Comparison of ENCODE assay signal across 25 mouse cellular contexts in genomic region chr15:42370044-42370443, GRCm38 (mm10).
DNase-seq lines count a peak whose midpoint lies in the region; ATAC-seq and TF ChIP-seq lines count a peak whose summit lies in the region.
"Had no signal": no experiment of that assay in that cellular context is flagged by ENCODE, and none has a peak within 500 bp of the region (broad histone marks: within the 10 kb centered on the region; RNA-seq: fewer than 3 reads in every experiment).

No protein-coding gene starts in this region.

- TF ChIP-seq POLR2A in limb, embryonic 14.5 days (IDR thresholded peaks at IDR 0.05; ENCODE audit: borderline replicate concordance, extremely low read depth, insufficient read depth, insufficient read length): no peak

- 36% methylated on average over 1 of the region's 1 CpGs for WGBS in embryonic facial prominence, embryonic 14.5 days
- 89% methylated on average over 1 of the region's 1 CpGs for WGBS in embryonic facial prominence, embryonic 10.5 days
- WGBS in limb, embryonic 14.5 days: 36% methylated on average over 1 of the region's 1 CpGs
- WGBS in limb, embryonic 10.5 days: 68% methylated on average over 1 of the region's 1 CpGs
- 42% methylated on average over 1 of the region's 1 CpGs for WGBS in limb, embryonic 15.5 days
- WGBS in hindbrain, embryonic 12.5 days: 90% methylated on average over 1 of the region's 1 CpGs
- WGBS in intestine, postnatal 0 days: 54% methylated on average over 1 of the region's 1 CpGs

- no peaks in the 10 kb centered on the region for H3K4me1 ChIP-seq in embryonic facial prominence, embryonic 14.5 days (ENCODE audit: control insufficient read depth, insufficient read depth, low read length)
- H3K4me1 ChIP-seq in embryonic facial prominence, embryonic 10.5 days: peaks cover 17% of the 10 kb centered on the region; the same call in 1 of the 2 replicates
- H3K4me1 ChIP-seq in limb, embryonic 14.5 days (ENCODE audit: control insufficient read depth, insufficient read depth, low read length): peaks cover 7% of the 10 kb centered on the region; the same call in 1 of the 2 replicates
- peaks cover 31% of the 10 kb centered on the region for H3K4me1 ChIP-seq in limb, embryonic 10.5 days
- H3K4me1 ChIP-seq in limb, embryonic 15.5 days: no peaks in the 10 kb centered on the region
- H3K4me1 ChIP-seq in hindbrain, embryonic 12.5 days: no peaks in the 10 kb centered on the region
- H3K4me1 ChIP-seq in intestine, postnatal 0 days (replicated peaks; ENCODE audit: control insufficient read depth, insufficient read depth, low read length): no peaks in the 10 kb centered on the region
- H3K4me1 ChIP-seq: hindbrain, embryonic 15.5 days had no signal

- H3K9ac ChIP-seq in embryonic facial prominence, embryonic 14.5 days (ENCODE audit: low read depth, low read length): no peak overlapping the region
- H3K9ac ChIP-seq in limb, embryonic 14.5 days (ENCODE audit: low read depth, low read length, severe bottlenecking): no peak overlapping the region
- H3K9ac ChIP-seq in limb, embryonic 15.5 days: no peak overlapping the region
- no peak overlapping the region for H3K9ac ChIP-seq in hindbrain, embryonic 12.5 days
- no peak overlapping the region for H3K9ac ChIP-seq in intestine, postnatal 0 days (ENCODE audit: low read depth, low read length)
- H3K9ac ChIP-seq: embryonic facial prominence, embryonic 13.5 days; forebrain, postnatal 0 days; heart, embryonic 13.5 days; hindbrain, embryonic 15.5 days had no signal

- no peak for TF ChIP-seq CTCF in intestine, postnatal 0 days (IDR thresholded peaks at IDR 0.05; ENCODE audit: low read depth)

- no peak overlapping the region for H3K4me2 ChIP-seq in embryonic facial prominence, embryonic 14.5 days (ENCODE audit: low read depth, low read length)
- no peak overlapping the region for H3K4me2 ChIP-seq in limb, embryonic 14.5 days (replicated peaks; ENCODE audit: low read depth, low read length, severe bottlenecking)
- H3K4me2 ChIP-seq in limb, embryonic 15.5 days: no peak overlapping the region
- H3K4me2 ChIP-seq in hindbrain, embryonic 12.5 days (replicated peaks): no peak overlapping the region
- no peak overlapping the region for H3K4me2 ChIP-seq in intestine, postnatal 0 days (replicated peaks; ENCODE audit: low read depth)
- H3K4me2 ChIP-seq: embryonic facial prominence, embryonic 13.5 days; heart, embryonic 13.5 days; hindbrain, embryonic 15.5 days had no signal

- no peaks in the 10 kb centered on the region for H3K9me3 ChIP-seq in embryonic facial prominence, embryonic 14.5 days (ENCODE audit: control insufficient read depth, low read length)
- H3K9me3 ChIP-seq in embryonic facial prominence, embryonic 10.5 days: no peaks in the 10 kb centered on the region
- no peaks in the 10 kb centered on the region for H3K9me3 ChIP-seq in limb, embryonic 14.5 days (ENCODE audit: control insufficient read depth, low read length)
- no peaks in the 10 kb centered on the region for H3K9me3 ChIP-seq in limb, embryonic 10.5 days (replicated peaks)
- no peaks in the 10 kb centered on the region for H3K9me3 ChIP-seq in limb, embryonic 15.5 days
- no peaks in the 10 kb centered on the region for H3K9me3 ChIP-seq in hindbrain, embryonic 12.5 days (replicated peaks)
- no peaks in the 10 kb centered on the region for H3K9me3 ChIP-seq in intestine, postnatal 0 days (ENCODE audit: control insufficient read depth)
- H3K9me3 ChIP-seq: embryonic facial prominence, embryonic 13.5 days; heart, embryonic 10.5 days; heart, embryonic 13.5 days; hindbrain, embryonic 15.5 days had no signal

- H3K27me3 ChIP-seq in embryonic facial prominence, embryonic 14.5 days (replicated peaks; ENCODE audit: control insufficient read depth, insufficient read depth, low read length): no peaks in the 10 kb centered on the region
- no peaks in the 10 kb centered on the region; the same call in 1 of the 2 replicates for H3K27me3 ChIP-seq in embryonic facial prominence, embryonic 10.5 days (replicated peaks; ENCODE audit: low read depth, poor library complexity, severe bottlenecking)
- H3K27me3 ChIP-seq in limb, embryonic 14.5 days (ENCODE audit: control insufficient read depth, insufficient read depth, low read length): no peaks in the 10 kb centered on the region
- no peaks in the 10 kb centered on the region for H3K27me3 ChIP-seq in limb, embryonic 10.5 days (ENCODE audit: low read depth, poor library complexity, severe bottlenecking)
- H3K27me3 ChIP-seq in limb, embryonic 15.5 days: no peaks in the 10 kb centered on the region
- no peaks in the 10 kb centered on the region for H3K27me3 ChIP-seq in hindbrain, embryonic 12.5 days
- H3K27me3 ChIP-seq in intestine, postnatal 0 days (replicated peaks; ENCODE audit: control insufficient read depth, insufficient read depth, low read length): no peaks in the 10 kb centered on the region
- H3K27me3 ChIP-seq: embryonic facial prominence, embryonic 13.5 days; heart, embryonic 13.5 days; hindbrain, embryonic 15.5 days had no signal

- H3K36me3 ChIP-seq in embryonic facial prominence, embryonic 14.5 days (ENCODE audit: control insufficient read depth, insufficient read depth, low read length): no peaks in the 10 kb centered on the region
- H3K36me3 ChIP-seq in embryonic facial prominence, embryonic 10.5 days (replicated peaks): no peaks in the 10 kb centered on the region
- H3K36me3 ChIP-seq in limb, embryonic 14.5 days (ENCODE audit: control insufficient read depth, insufficient read depth, low read length): no peaks in the 10 kb centered on the region
- no peaks in the 10 kb centered on the region for H3K36me3 ChIP-seq in limb, embryonic 10.5 days
- no peaks in the 10 kb centered on the region for H3K36me3 ChIP-seq in limb, embryonic 15.5 days
- no peaks in the 10 kb centered on the region for H3K36me3 ChIP-seq in hindbrain, embryonic 12.5 days
- no peaks in the 10 kb centered on the region for H3K36me3 ChIP-seq in intestine, postnatal 0 days (ENCODE audit: control insufficient read depth, insufficient read depth)
- H3K36me3 ChIP-seq: embryonic facial prominence, embryonic 13.5 days; heart, embryonic 10.5 days; heart, embryonic 13.5 days; hindbrain, embryonic 15.5 days had no signal

- DNase-seq in embryonic facial prominence, embryonic 14.5 days (ENCODE audit: low spot score): peak; percentile 35
- no peak for DNase-seq in embryonic facial prominence, embryonic 10.5 days (ENCODE audit: low spot score)
- DNase-seq in limb, embryonic 14.5 days (ENCODE audit: low spot score): no peak
- DNase-seq in limb, embryonic 10.5 days (ENCODE audit: low spot score): no peak
- DNase-seq: adrenal gland, adult 2 months; adrenal gland, postnatal 25 days; B cell, adult 2 months; cerebellum, adult 18-20 months; cerebellum, adult 9-10 months; cerebellum, postnatal 25 days; forebrain, postnatal 0 days; gastrocnemius, postnatal 10 days; gastrocnemius, postnatal 36 days; heart, adult 2 months; heart, postnatal 14 days; heart, postnatal 4 days had no signal

- ATAC-seq in embryonic facial prominence, embryonic 14.5 days (ENCODE audit: low read depth): no peak
- peak; percentile 41 for ATAC-seq in limb, embryonic 14.5 days (ENCODE audit: low FRiP score, low read depth)
- ATAC-seq in limb, embryonic 15.5 days (ENCODE audit: insufficient number of reproducible peaks, low FRiP score, low TSS enrichment, low read depth): 0 out of 2 replicates have a peak, but pooled peaks have one; percentile 61
- ATAC-seq in hindbrain, embryonic 12.5 days (ENCODE audit: low FRiP score): no peak
- no peak for ATAC-seq in intestine, postnatal 0 days
- ATAC-seq: CD4-positive, CD25-positive, alpha-beta regulatory T cell, adult 4 months; forebrain, embryonic 14.5 days; forebrain, postnatal 0 days had no signal

- no peak overlapping the region for H3K4me3 ChIP-seq in embryonic facial prominence, embryonic 14.5 days (ENCODE audit: low read depth, low read length)
- H3K4me3 ChIP-seq in embryonic facial prominence, embryonic 10.5 days: no peak overlapping the region
- no peak overlapping the region for H3K4me3 ChIP-seq in limb, embryonic 14.5 days (replicated peaks; ENCODE audit: low read length)
- H3K4me3 ChIP-seq in limb, embryonic 10.5 days: no peak overlapping the region
- H3K4me3 ChIP-seq in limb, embryonic 15.5 days: no peak overlapping the region
- no peak overlapping the region for H3K4me3 ChIP-seq in hindbrain, embryonic 12.5 days
- H3K4me3 ChIP-seq in intestine, postnatal 0 days (ENCODE audit: low read depth, low read length): no peak overlapping the region
- H3K4me3 ChIP-seq: embryonic facial prominence, embryonic 13.5 days; heart, adult 2 months; heart, embryonic 10.5 days; heart, embryonic 13.5 days; hindbrain, embryonic 15.5 days had no signal

- H3K27ac ChIP-seq in embryonic facial prominence, embryonic 14.5 days (replicated peaks; ENCODE audit: low read depth, low read length): no peak overlapping the region
- H3K27ac ChIP-seq in embryonic facial prominence, embryonic 10.5 days (replicated peaks): no peak overlapping the region
- H3K27ac ChIP-seq in limb, embryonic 14.5 days (replicated peaks; ENCODE audit: low read depth, low read length): no peak overlapping the region
- H3K27ac ChIP-seq in limb, embryonic 10.5 days: no peak overlapping the region
- no peak overlapping the region for H3K27ac ChIP-seq in limb, embryonic 15.5 days
- H3K27ac ChIP-seq in hindbrain, embryonic 12.5 days: no peak overlapping the region
- H3K27ac ChIP-seq in intestine, postnatal 0 days (ENCODE audit: low read depth, low read length): no peak overlapping the region
- H3K27ac ChIP-seq: embryonic facial prominence, embryonic 13.5 days; heart, adult 2 months; heart, embryonic 10.5 days; heart, embryonic 13.5 days; hindbrain, embryonic 15.5 days had no signal

Comparison
In these comparisons a context has a peak if more than half of its experiments do, and no peak if none do; other contexts are left out.
1. ATAC-seq: peak in limb, embryonic 14.5 days (single experiment) and limb, embryonic 15.5 days (single experiment); none in embryonic facial prominence, embryonic 14.5 days (single experiment), hindbrain, embryonic 12.5 days (single experiment) and intestine, postnatal 0 days (single experiment).